Mouse (Mus musculus) T-helper 17 cell (primary cell): ENCODE data around the gene Brca2.

Source experiments
- in situ Hi-C, 2 experiments: fragments of 300-600 bp; cut with MboI, MseI; formaldehyde crosslinking; loops; 1 replicate in 1 of 2; 2 replicates in 1 of 2; pipeline ENCODE4 v1.15.1; 2025; ENCODE audit warnings: high pct_unique_total_duplicates in 2 of 2

Brca2 gene

GRCm38 (mm10) chr5:150564426-150564825, 42.0 kb downstream of the Brca2 start:
- in situ Hi-C loops: no loop called here

GRCm38 (mm10) chr5:150566226-150566625, 43.8 kb downstream of the Brca2 start:
- in situ Hi-C loops: no loop called here

- in situ Hi-C loops: no loop called here
Observed at GRCm38 (mm10) chr5:150566971-150567370, 44.5 kb downstream of the Brca2 start.

GRCm38 (mm10) chr5:150570496-150571219, 48.2 kb downstream of the Brca2 start:
- in situ Hi-C loops: no loop called here

- in situ Hi-C loops: no loop called here
Observed at GRCm38 (mm10) chr5:150574403-150574802, 52.0 kb downstream of the Brca2 start.

GRCm38 (mm10) chr5:150574885-150575284, 52.5 kb downstream of the Brca2 start:
- in situ Hi-C loops: no loop called here

GRCm38 (mm10) chr5:150576832-150577231, 54.4 kb downstream of the Brca2 start:
- in situ Hi-C loops: no loop called here

GRCm38 (mm10) chr5:150578613-150579171, 56.3 kb downstream of the Brca2 start:
- in situ Hi-C loops: no loop called here

- in situ Hi-C loops: no loop called here
Observed at GRCm38 (mm10) chr5:150581180-150581579, 58.8 kb downstream of the Brca2 start.

- in situ Hi-C loops: no loop called here
Observed at GRCm38 (mm10) chr5:150583181-150583580, 60.8 kb downstream of the Brca2 start.

- in situ Hi-C loops: no loop called here
Observed at GRCm38 (mm10) chr5:150583622-150584336, 61.3 kb downstream of the Brca2 start.

- in situ Hi-C loops: no loop called here
Observed at GRCm38 (mm10) chr5:150584337-150584729, 61.9 kb downstream of the Brca2 start.

GRCm38 (mm10) chr5:150589945-150590344, 67.5 kb downstream of the Brca2 start:
- in situ Hi-C loops: loop anchor here (10.0 kb wide), 2 partner anchors 745 to 1065 kb away; partner anchors contain the start of gene Wdr95 (in 1 of the 2)

GRCm38 (mm10) chr5:150592186-150592903, 69.9 kb downstream of the Brca2 start:
- in situ Hi-C loops: loop anchor here (10.0 kb wide), 2 partner anchors 748 to 1068 kb away; partner anchors contain the start of gene Wdr95 (in 1 of the 2)

GRCm38 (mm10) chr5:150592904-150593755, 70.7 kb downstream of the Brca2 start:
- in situ Hi-C loops: loop anchor here (10.0 kb wide), 2 partner anchors 748 to 1068 kb away; partner anchors contain the start of gene Wdr95 (in 1 of the 2)

- in situ Hi-C loops: loop anchor here (10.0 kb wide), 2 partner anchors 749 to 1069 kb away; partner anchors contain the start of gene Wdr95 (in 1 of the 2)
Observed at GRCm38 (mm10) chr5:150593756-150594648, 71.6 kb downstream of the Brca2 start.

- in situ Hi-C loops: loop anchor here (10.0 kb wide), 2 partner anchors 750 to 1070 kb away; partner anchors contain the start of gene Wdr95 (in 1 of the 2)
Observed at GRCm38 (mm10) chr5:150594649-150595339, 72.4 kb downstream of the Brca2 start.

GRCm38 (mm10) chr5:150595366-150596016, 73.1 kb downstream of the Brca2 start:
- in situ Hi-C loops: loop anchor here (10.0 kb wide), 2 partner anchors 751 to 1071 kb away; partner anchors contain the start of gene Wdr95 (in 1 of the 2)
